Mouse (Mus musculus) kidney, postnatal 0 days (tissue): Measurements from ENCODE around the gene Adcy10. TPM values are rescaled to one million over a fixed set of nuclear protein-coding genes. Genes with fewer than 3 reads are reported as not detected.
A peak's percentile ranks its signal among the peaks of the same experiment; 100 is the strongest.

Experiments
- ATAC-seq: fragments of 200-750 bp; cut with Nextera tagmentation; replicated peaks from 2 replicates; pipeline ENCODE4 v1.8.0; 2017; ENCODE audit warnings: low read depth, moderate number of reproducible peaks, moderate TSS enrichment, moderate library complexity; ENCODE audit not compliant: low FRiP score
- DNase-seq: peaks from one replicate; pipeline ENCODE4 v3.0.0-alpha.2; 2016; ENCODE audit warnings: low spot score
- H3K27ac ChIP-seq: fragments of 300-500 bp; sonication (generic); 2 replicates; pipeline ENCODE4 v1.5.1; 2014; ENCODE audit warnings: mild to moderate bottlenecking
- H3K27me3 ChIP-seq: fragments of 300-500 bp; sonication (generic); 2 replicates; pipeline ENCODE4 v1.6.1; 2014; ENCODE audit warnings: low read length, mixed read lengths; ENCODE audit not compliant: insufficient read depth
- H3K36me3 ChIP-seq: fragments of 300-500 bp; sonication (generic); 2 replicates; pipeline ENCODE4 v1.6.1; 2014; ENCODE audit warnings: low read length, mixed read lengths; ENCODE audit not compliant: insufficient read depth
- H3K4me1 ChIP-seq: fragments of 300-500 bp; sonication (generic); replicated peaks from 2 replicates; pipeline ENCODE4 v1.6.1; 2014; ENCODE audit warnings: antibody characterized with exemption, low read length, mixed read lengths; ENCODE audit not compliant: insufficient read depth
- H3K4me2 ChIP-seq: fragments of 300-500 bp; sonication (generic); 2 replicates; pipeline ENCODE4 v1.6.1; 2014; ENCODE audit warnings: mild to moderate bottlenecking, low read length, moderate library complexity, mixed read lengths
- H3K4me3 ChIP-seq: fragments of 300-500 bp; sonication (generic); replicated peaks from 2 replicates; pipeline ENCODE4 v1.5.1; 2014; ENCODE audit warnings: low read depth, low read length
- H3K9ac ChIP-seq: fragments of 300-500 bp; sonication (generic); 2 replicates; pipeline ENCODE4 v1.6.1; 2014; ENCODE audit warnings: low read depth, low read length
- H3K9me3 ChIP-seq: fragments of 300-500 bp; sonication (generic); replicated peaks from 2 replicates; pipeline ENCODE4 v1.6.1; 2016; ENCODE audit warnings: low read length, inconsistent platforms, mixed read lengths
- CTCF ChIP-seq: IDR thresholded peaks from 2 replicates; pipeline ENCODE4 v1.5.1; 2016; ENCODE audit warnings: antibody characterized with exemption, low read depth, mild to moderate bottlenecking, moderate library complexity
- WGBS: fragments of 180-500 bp; shearing (Covaris S2); extraction: QIAGEN DNeasy Blood & Tissue Kit; methylation state at CpG from one replicate; pipeline ENCODE4 v1.1.7; 2014; 5-methylcytosine and 5-hydroxymethylcytosine counted together
- polyA plus RNA-seq: library from polyadenylated mRNA; unstranded; fragments of >200 nt; fragmentation: Nextera tagmentation; extraction: Ambion mirVana; gene quantifications from 2 replicates; pipeline ENCODE4 v1.2.1, GENCODE M21; 2015

The Adcy10 gene
- polyA plus RNA-seq, 1 experiment from 2014 or later, result not detected

DNA sequence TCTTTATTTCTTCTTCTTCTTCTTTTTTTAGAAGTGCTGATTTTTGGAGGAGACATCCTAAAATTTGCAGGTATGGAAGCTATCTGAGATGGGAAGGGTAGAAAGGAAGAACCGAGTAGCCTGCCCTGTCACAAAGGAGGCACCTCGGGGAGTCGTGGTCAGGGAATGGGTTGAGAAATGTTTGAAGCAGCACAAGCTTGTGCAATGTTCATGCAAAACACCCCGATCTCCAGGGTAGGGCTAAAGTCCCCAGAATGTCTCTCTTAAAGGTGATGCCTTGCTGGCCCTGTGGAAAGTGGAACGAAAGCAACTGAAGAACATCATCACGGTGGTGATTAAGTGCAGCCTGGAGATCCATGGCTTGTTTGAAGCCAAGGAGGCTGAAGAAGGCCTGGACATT lies 21.3 kb downstream of the Adcy10 start:
- no peak for TF ChIP-seq CTCF
- Histone ChIP-seq H3K4me2 (no peak overlapping the region), H3K4me3 (no peak overlapping the region), H3K4me1 (peaks cover 7% of the 10 kb centered on the region; the same call in 1 of the 2 replicates), H3K9ac (no peak overlapping the region), H3K9me3 (no peaks in the 10 kb centered on the region), H3K27ac (no peak overlapping the region), H3K36me3 (no peaks in the 10 kb centered on the region), H3K27me3 (no peaks in the 10 kb centered on the region)
- DNase-seq, result no peak
- WGBS, result 79% methylated on average over 6 of the region's 6 CpGs
- no peak for ATAC-seq

DNA sequence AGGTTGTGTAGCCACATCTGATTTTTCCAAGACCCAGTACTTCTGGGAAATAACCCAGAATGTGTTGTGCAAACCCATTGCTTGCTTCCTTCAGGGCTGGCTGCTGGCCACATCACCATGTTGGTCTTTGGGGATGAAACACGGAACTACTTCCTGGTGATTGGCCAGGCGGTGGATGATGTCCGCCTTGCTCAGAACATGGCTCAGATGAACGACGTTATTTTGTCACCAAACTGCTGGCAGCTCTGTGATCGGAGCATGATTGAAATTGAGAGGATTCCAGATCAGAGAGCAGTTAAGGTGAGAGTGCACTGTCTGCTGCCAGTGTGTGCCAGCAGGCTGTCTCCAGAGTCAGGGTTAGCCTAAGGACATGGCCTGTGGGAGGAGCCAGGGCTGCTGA lies 25.2 kb downstream of the Adcy10 start:
- no peaks in the 10 kb centered on the region for H3K27me3 ChIP-seq
- no peaks in the 10 kb centered on the region for H3K36me3 ChIP-seq
- H3K4me2 ChIP-seq, result no peak overlapping the region
- H3K27ac ChIP-seq, result no peak overlapping the region
- H3K4me3 ChIP-seq, result no peak overlapping the region
- H3K4me1 ChIP-seq, result no peaks in the 10 kb centered on the region
- H3K9me3 ChIP-seq, result no peaks in the 10 kb centered on the region
- DNase-seq, result no peak
- 80% methylated on average over 6 of the region's 6 CpGs for WGBS
- TF ChIP-seq CTCF, result no peak
- ATAC-seq, result no peak
- H3K9ac ChIP-seq, result no peak overlapping the region

DNA sequence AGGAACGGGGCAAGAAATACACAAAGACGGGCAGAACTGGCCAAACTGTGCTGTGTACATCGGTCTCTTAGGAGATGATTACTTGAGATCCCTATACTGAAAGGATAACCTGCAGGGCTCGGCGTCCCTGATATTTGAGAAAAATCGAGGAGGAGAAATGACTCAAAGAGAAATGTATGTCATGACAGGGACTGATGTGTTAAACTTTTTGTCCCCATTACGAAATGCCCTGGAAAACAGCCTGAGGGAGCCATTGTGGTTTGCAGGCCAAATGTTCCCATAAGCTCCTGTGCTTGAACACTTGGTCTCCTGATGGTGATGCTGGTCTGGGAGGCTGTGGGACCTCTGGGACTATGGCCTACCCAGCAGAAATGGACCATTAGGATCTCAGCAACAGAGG lies 35.7 kb downstream of the Adcy10 start:
- no peak overlapping the region for H3K9ac ChIP-seq
- H3K4me1 ChIP-seq, result no peaks in the 10 kb centered on the region
- TF ChIP-seq CTCF, result no peak
- WGBS, result 91% methylated on average over 7 of the region's 7 CpGs
- no peaks in the 10 kb centered on the region for H3K36me3 ChIP-seq
- no peaks in the 10 kb centered on the region for H3K27me3 ChIP-seq
- no peak overlapping the region for H3K27ac ChIP-seq
- no peak for ATAC-seq
- no peak for DNase-seq
- no peaks in the 10 kb centered on the region for H3K9me3 ChIP-seq
- no peak overlapping the region for H3K4me2 ChIP-seq
- no peak overlapping the region for H3K4me3 ChIP-seq

DNA sequence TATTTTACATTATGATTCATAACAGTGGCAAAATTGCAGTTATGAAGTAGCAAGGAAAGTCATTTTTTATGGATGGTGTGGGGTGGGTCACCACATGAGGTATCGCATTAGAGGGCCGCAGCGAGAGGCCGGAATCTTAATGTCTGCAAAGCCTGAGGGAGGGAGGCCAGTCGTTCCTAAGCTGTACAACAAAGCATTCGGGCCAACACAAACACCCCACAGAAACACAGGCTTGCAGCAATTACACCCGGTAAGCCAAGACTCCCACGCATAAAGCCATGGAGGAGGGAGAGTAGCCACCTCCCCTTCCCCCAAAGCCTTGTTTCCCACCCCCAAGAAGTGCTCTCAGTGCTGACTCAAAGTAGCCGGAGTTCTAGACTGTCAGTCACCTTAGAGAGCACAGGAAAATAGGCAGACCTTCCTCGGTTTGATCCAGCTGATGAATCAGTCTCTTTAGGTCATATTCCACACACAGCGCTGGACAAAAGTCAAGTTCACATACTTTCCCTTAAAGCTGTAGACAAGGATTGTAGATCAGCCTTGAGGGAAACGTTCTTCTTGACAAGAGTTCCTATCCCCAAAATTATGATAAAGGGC lies 51.2 kb downstream of the Adcy10 start:
- Histone ChIP-seq H3K9ac (no peak overlapping the region), H3K27ac (no peak overlapping the region), H3K4me2 (0 out of 2 replicates have a peak overlapping the region, but pooled peaks have one; percentile 32), H3K9me3 (no peaks in the 10 kb centered on the region), H3K36me3 (no peaks in the 10 kb centered on the region), H3K4me3 (no peak overlapping the region), H3K4me1 (peaks cover 4% of the 10 kb centered on the region; the same call in 1 of the 2 replicates), H3K27me3 (no peaks in the 10 kb centered on the region)
- DNase-seq (peak; percentile 74), ATAC-seq (no peak)
- WGBS, result 32% methylated on average over 12 of the region's 12 CpGs
- no peak for TF ChIP-seq CTCF

DNA sequence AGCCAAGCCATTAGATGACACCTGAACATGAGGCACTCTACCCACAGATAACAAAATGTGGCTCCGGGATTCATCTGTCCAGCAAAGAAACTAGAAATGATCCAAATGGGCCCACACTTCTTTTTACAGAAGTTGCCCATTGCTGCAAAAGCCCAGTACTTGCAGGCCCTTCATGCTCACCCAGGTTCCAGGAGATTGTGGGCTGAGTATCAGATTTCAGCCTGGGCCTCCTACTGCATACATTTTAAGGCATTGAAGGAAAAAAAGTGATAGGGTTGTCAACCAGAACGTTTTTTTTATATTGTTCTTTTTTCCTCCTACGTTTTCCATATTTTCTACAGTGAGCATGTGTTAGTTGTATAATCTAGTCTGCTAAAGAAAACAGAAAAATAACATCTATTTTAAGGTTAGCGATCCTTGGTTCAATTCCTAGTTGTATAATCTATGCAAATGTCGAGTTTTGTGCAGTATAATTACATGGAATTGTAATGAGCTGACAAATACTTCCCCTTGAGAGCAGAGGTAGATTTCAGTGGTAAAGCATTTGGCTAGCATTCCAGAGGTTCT lies 52.3 kb downstream of the Adcy10 start:
- WGBS, result 49% methylated on average over 5 of the region's 5 CpGs
- no peak overlapping the region for H3K27ac ChIP-seq

DNA sequence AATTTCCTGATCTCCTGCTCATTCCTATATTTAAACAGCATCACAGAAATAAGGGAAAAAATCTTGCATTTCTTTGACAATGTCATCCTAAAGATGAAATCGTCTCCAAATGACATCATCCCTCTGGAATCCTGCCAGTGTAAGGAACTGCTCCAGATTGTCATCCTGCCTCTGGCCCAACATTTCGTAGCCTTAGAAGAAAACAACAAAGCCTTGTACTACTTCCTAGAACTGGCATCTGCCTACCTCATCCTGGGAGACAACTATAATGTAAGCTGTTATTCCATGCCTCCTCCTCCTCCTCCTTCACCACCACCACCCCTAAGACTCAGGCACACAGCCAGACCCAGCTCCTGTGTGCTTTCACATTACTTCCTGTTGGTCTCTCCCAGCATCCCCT lies 71.7 kb downstream of the Adcy10 start:
- Histone ChIP-seq H3K4me2 (no peak overlapping the region), H3K9ac (no peak overlapping the region), H3K4me1 (no peaks in the 10 kb centered on the region), H3K36me3 (no peaks in the 10 kb centered on the region), H3K27ac (no peak overlapping the region), H3K9me3 (no peaks in the 10 kb centered on the region), H3K4me3 (no peak overlapping the region), H3K27me3 (no peaks in the 10 kb centered on the region)
- no peak for TF ChIP-seq CTCF
- WGBS, result 42% methylated on average over 2 of the region's 2 CpGs
- ATAC-seq (no peak), DNase-seq (no peak)

More for the DNA sequence above, 52.3 kb downstream of the Adcy10 start:
- no peak for TF ChIP-seq CTCF
- Histone ChIP-seq H3K4me2 (no peak overlapping the region), H3K36me3 (no peaks in the 10 kb centered on the region), H3K4me3 (no peak overlapping the region), H3K27me3 (no peaks in the 10 kb centered on the region), H3K9ac (no peak overlapping the region), H3K9me3 (no peaks in the 10 kb centered on the region), H3K4me1 (peaks cover 4% of the 10 kb centered on the region; the same call in 1 of the 2 replicates)
- no peak for ATAC-seq
- peak; percentile 7 for DNase-seq
